Comparison of ENCODE assay signal across 7 mouse cellular contexts in the genomic region with DNA sequence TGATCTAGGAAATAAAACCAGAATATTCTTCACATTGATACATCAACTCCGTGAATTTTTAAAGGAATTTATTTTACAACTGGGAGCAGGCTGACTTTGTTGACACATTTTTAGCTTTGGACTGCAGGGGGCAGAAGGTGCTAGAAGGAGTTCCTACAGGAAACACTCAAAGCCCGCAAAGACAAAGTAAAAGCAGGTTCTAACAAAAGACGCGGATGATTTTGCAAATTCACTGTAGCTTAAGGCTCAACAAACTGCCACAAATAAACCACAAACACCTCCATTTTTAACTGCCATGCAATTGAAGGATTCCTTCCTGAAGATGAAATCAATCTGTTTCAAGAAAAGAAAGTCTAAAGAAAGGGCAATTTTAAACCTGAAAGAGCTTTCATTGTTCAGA. TPM values are rescaled to one million over a fixed set of nuclear protein-coding genes. Genes with fewer than 3 reads are reported as not detected.
DNase-seq lines count a peak whose midpoint lies in the region; ATAC-seq and TF ChIP-seq lines count a peak whose summit lies in the region.

No protein-coding gene starts in this region.

- no peak overlapping the region for H3K27ac ChIP-seq in forebrain, postnatal 0 days (ENCODE audit: low read depth, low read length)
- H3K27ac ChIP-seq in intestine, embryonic 15.5 days = no peak overlapping the region
- peak overlapping the region; percentile 31; the same call in 1 of the 2 replicates for H3K27ac ChIP-seq in liver, postnatal 0 days (ENCODE audit: low read depth)
- H3K27ac ChIP-seq in neural tube, embryonic 15.5 days (replicated peaks) = no peak overlapping the region

- DNase-seq in B cell, adult 2 months = peak; percentile 64 to 73
- DNase-seq in G1E (ENCODE audit: low spot score) = peak; percentile 28
- peak; percentile 37 for DNase-seq in forebrain, postnatal 0 days
- peak; percentile 46 for DNase-seq in liver, postnatal 0 days
- no peak for DNase-seq in right cerebral cortex, postnatal 36 days (ENCODE audit: low spot score in 2 of 2)

- H3K4me2 ChIP-seq in forebrain, postnatal 0 days (ENCODE audit: low read depth) = no peak overlapping the region
- H3K4me2 ChIP-seq in intestine, embryonic 15.5 days (replicated peaks) = peak overlapping the region; percentile 45
- peak overlapping the region; percentile 89 for H3K4me2 ChIP-seq in liver, postnatal 0 days (ENCODE audit: low read depth, low read length)
- H3K4me2 ChIP-seq in neural tube, embryonic 15.5 days = peak overlapping the region; percentile 26; the same call in 1 of the 2 replicates

- TF ChIP-seq CTCF in G1E (IDR thresholded peaks at IDR 0.05; ENCODE audit: low read depth, low read length) = no peak
- peak; percentile 54 for TF ChIP-seq CTCF in forebrain, postnatal 0 days (IDR thresholded peaks at IDR 0.05; ENCODE audit: low read depth)
- peak; percentile 68 for TF ChIP-seq CTCF in liver, postnatal 0 days (IDR thresholded peaks at IDR 0.05; ENCODE audit: low read depth)

- no peak for TF ChIP-seq EP300 in liver, postnatal 0 days (IDR thresholded peaks at IDR 0.05; ENCODE audit: low read depth)

- no peak for ATAC-seq in G1E (ENCODE audit: extremely low read depth, insufficient number of reproducible peaks, low FRiP score, poor library complexity, severe bottlenecking)
- no peak for ATAC-seq in forebrain, postnatal 0 days
- ATAC-seq in intestine, embryonic 15.5 days = no peak
- no peak for ATAC-seq in liver, postnatal 0 days
- no peak for ATAC-seq in neural tube, embryonic 15.5 days (ENCODE audit: low FRiP score)

- H3K4me1 ChIP-seq in G1E (ENCODE audit: insufficient read depth, low read depth, low read length) = peaks cover 2% of the 10 kb centered on the region
- 0 out of 2 replicates have a peak, but pooled peaks cover 14% of the 10 kb centered on the region for H3K4me1 ChIP-seq in forebrain, postnatal 0 days (ENCODE audit: insufficient read depth)
- H3K4me1 ChIP-seq in intestine, embryonic 15.5 days (replicated peaks) = peaks cover 10% of the 10 kb centered on the region
- H3K4me1 ChIP-seq in liver, postnatal 0 days (ENCODE audit: insufficient read depth) = peaks cover 11% of the 10 kb centered on the region
- peaks cover 44% of the 10 kb centered on the region for H3K4me1 ChIP-seq in neural tube, embryonic 15.5 days

- H3K9me3 ChIP-seq in G1E (replicated peaks) = peaks cover 26% of the 10 kb centered on the region
- no peaks in the 10 kb centered on the region for H3K9me3 ChIP-seq in forebrain, postnatal 0 days (ENCODE audit: low read length)
- no peaks in the 10 kb centered on the region for H3K9me3 ChIP-seq in intestine, embryonic 15.5 days
- no peaks in the 10 kb centered on the region for H3K9me3 ChIP-seq in liver, postnatal 0 days (ENCODE audit: low read length)
- H3K9me3 ChIP-seq in neural tube, embryonic 15.5 days (replicated peaks) = no peaks in the 10 kb centered on the region

- 5% methylated on average over 4 of the region's 4 CpGs for WGBS in forebrain, postnatal 0 days
- 1% methylated on average over 4 of the region's 4 CpGs for WGBS in intestine, embryonic 15.5 days
- WGBS in liver, postnatal 0 days (ENCODE audit: insufficient replicate concordance) = 2% methylated on average over 4 of the region's 4 CpGs
- WGBS in neural tube, embryonic 15.5 days = 1% methylated on average over 4 of the region's 4 CpGs

- H3K36me3 ChIP-seq in G1E (replicated peaks) = peaks cover 35% of the 10 kb centered on the region
- H3K36me3 ChIP-seq in forebrain, postnatal 0 days (ENCODE audit: insufficient read depth) = no peaks in the 10 kb centered on the region
- H3K36me3 ChIP-seq in intestine, embryonic 15.5 days = peaks cover 12% of the 10 kb centered on the region
- peaks cover 19% of the 10 kb centered on the region for H3K36me3 ChIP-seq in liver, postnatal 0 days (replicated peaks; ENCODE audit: insufficient read depth, low read length)
- H3K36me3 ChIP-seq in neural tube, embryonic 15.5 days = no peaks in the 10 kb centered on the region

- H3K4me3 ChIP-seq in G1E (ENCODE audit: low read depth, low read length) = no peak overlapping the region
- no peak overlapping the region for H3K4me3 ChIP-seq in forebrain, postnatal 0 days (ENCODE audit: low read depth, low read length)
- H3K4me3 ChIP-seq in intestine, embryonic 15.5 days (replicated peaks) = no peak overlapping the region
- H3K4me3 ChIP-seq in liver, postnatal 0 days (ENCODE audit: low read depth, low read length) = peak overlapping the region; percentile 73
- H3K4me3 ChIP-seq in neural tube, embryonic 15.5 days (replicated peaks) = no peak overlapping the region

- no peaks in the 10 kb centered on the region for H3K27me3 ChIP-seq in G1E (ENCODE audit: insufficient read depth, low read length)
- peaks cover 15% of the 10 kb centered on the region for H3K27me3 ChIP-seq in forebrain, postnatal 0 days (ENCODE audit: insufficient read depth, low read length)
- H3K27me3 ChIP-seq in intestine, embryonic 15.5 days (replicated peaks) = no peaks in the 10 kb centered on the region
- no peaks in the 10 kb centered on the region for H3K27me3 ChIP-seq in liver, postnatal 0 days (ENCODE audit: insufficient read depth, low read length)
- peaks cover 17% of the 10 kb centered on the region for H3K27me3 ChIP-seq in neural tube, embryonic 15.5 days (replicated peaks)

- H3K9ac ChIP-seq in forebrain, postnatal 0 days = no peak overlapping the region
- no peak overlapping the region for H3K9ac ChIP-seq in intestine, embryonic 15.5 days
- no peak overlapping the region for H3K9ac ChIP-seq in liver, postnatal 0 days (replicated peaks)
- no peak overlapping the region for H3K9ac ChIP-seq in neural tube, embryonic 15.5 days (replicated peaks)

RNA-seq across cellular contexts. Expression of gene Tgif1, which starts 6.3 kb away (rescaled TPM):
- 31.4 and 47.6 TPM in 2 replicates for total RNA-seq in G1E (2014; fragmentation: Nextera tagmentation)
- total RNA-seq in G1E (2017) = 7.4 and 11.0 TPM in 2 replicates
- polyA plus RNA-seq in G1E (2012) = 5.1 and 5.4 TPM in 2 replicates
- 3.0 and 3.5 TPM in 2 replicates for total RNA-seq in forebrain, postnatal 0 days (2014; rRNA removed)
- 4.4 and 5.2 TPM in 2 replicates for polyA plus RNA-seq in forebrain, postnatal 0 days (2015; fragmentation: Nextera tagmentation; extraction: Ambion mirVana)
- polyA plus RNA-seq in intestine, embryonic 15.5 days (2015; fragmentation: Nextera tagmentation; extraction: Ambion mirVana) = 46.9 and 56.5 TPM in 2 replicates
- 12.6 and 16.4 TPM in 2 replicates for polyA plus RNA-seq in liver, postnatal 0 days (2015; fragmentation: Nextera tagmentation; extraction: Ambion mirVana)
- 11.3 and 24.6 TPM in 2 replicates for polyA plus RNA-seq in neural tube, embryonic 15.5 days (2015; fragmentation: Nextera tagmentation; extraction: Ambion mirVana)

Comparison
In these comparisons a context has a peak if more than half of its experiments do, and no peak if none do; other contexts are left out.
1. DNase-seq: peak in B cell, adult 2 months (2 of 2), G1E (single experiment), forebrain, postnatal 0 days (single experiment) and liver, postnatal 0 days (single experiment); none in right cerebral cortex, postnatal 36 days (0 of 2).